Mouse (Mus musculus): ENCODE results near the gene Lrrc29. TPM values are rescaled to one million over a fixed set of nuclear protein-coding genes. Genes with fewer than 3 reads are reported as not detected.
A peak's percentile ranks its signal among the peaks of the same experiment; 100 is the strongest.

Gene Lrrc29
- polyA plus RNA-seq, 1 experiment from 2014 or later: 0.64 TPM

GRCm38 (mm10) chr8:105275387-105275786 lies 50.7 kb downstream of the Lrrc29 start:
- Histone ChIP-seq H3K27me3 (ENCODE audit: control insufficient read depth, insufficient read depth, low read length) (peaks cover 94% of the 10 kb centered on the region), H3K4me3 (ENCODE audit: low read depth, low read length) (no peak overlapping the region; the same call in 1 of the 2 replicates), H3K4me2 (ENCODE audit: low read depth, severe bottlenecking) (no peak overlapping the region; the same call in 1 of the 2 replicates), H3K9ac (ENCODE audit: low read length) (no peak overlapping the region), H3K4me1 (ENCODE audit: control insufficient read depth, insufficient read depth, low read length) (peaks cover 15% of the 10 kb centered on the region), H3K27ac (replicated peaks; ENCODE audit: low read depth, low read length) (no peak overlapping the region), H3K9me3 (ENCODE audit: control insufficient read depth, low read length) (no peaks in the 10 kb centered on the region), H3K36me3 (ENCODE audit: control insufficient read depth, insufficient read depth, low read length) (no peaks in the 10 kb centered on the region)
- ATAC-seq (ENCODE audit: insufficient number of reproducible peaks, low FRiP score, low TSS enrichment, low read depth) (no peak), DNase-seq (ENCODE audit: low spot score) (no peak)
- WGBS: 6% methylated on average over 11 of the region's 11 CpGs

- DNase-seq (ENCODE audit: low spot score) (no peak), ATAC-seq (ENCODE audit: insufficient number of reproducible peaks, low FRiP score, low TSS enrichment, low read depth) (no peak)
- peaks cover 18% of the 10 kb centered on the region for H3K4me1 ChIP-seq (ENCODE audit: control insufficient read depth, insufficient read depth, low read length)
- no peak overlapping the region for H3K9ac ChIP-seq (ENCODE audit: low read length)
- peaks cover 93% of the 10 kb centered on the region for H3K27me3 ChIP-seq (ENCODE audit: control insufficient read depth, insufficient read depth, low read length)
- no peak overlapping the region for H3K27ac ChIP-seq (replicated peaks; ENCODE audit: low read depth, low read length)
- peak overlapping the region; percentile 7; the same call in 1 of the 2 replicates for H3K4me2 ChIP-seq (ENCODE audit: low read depth, severe bottlenecking)
- H3K36me3 ChIP-seq (ENCODE audit: control insufficient read depth, insufficient read depth, low read length): no peaks in the 10 kb centered on the region; the same call in 1 of the 2 replicates
- peaks cover 3% of the 10 kb centered on the region; the same call in 1 of the 2 replicates for H3K9me3 ChIP-seq (ENCODE audit: control insufficient read depth, low read length)
- peak overlapping the region; percentile 12; the same call in 1 of the 2 replicates for H3K4me3 ChIP-seq (ENCODE audit: low read depth, low read length)
- 2% methylated on average over 11 of the region's 11 CpGs for WGBS
Observed at GRCm38 (mm10) chr8:105270916-105271186, 55.2 kb downstream of the Lrrc29 start.

GRCm38 (mm10) chr8:105270101-105270915 lies 55.8 kb downstream of the Lrrc29 start:
- peak overlapping the region; percentile 65; the same call in 1 of the 2 replicates for H3K4me2 ChIP-seq (ENCODE audit: low read depth, severe bottlenecking)
- H3K9ac ChIP-seq (ENCODE audit: low read length): no peak overlapping the region
- peak overlapping the region; percentile 32 for H3K4me3 ChIP-seq (ENCODE audit: low read depth, low read length)
- no peak for DNase-seq (ENCODE audit: low spot score)
- peaks cover 87% of the 10 kb centered on the region for H3K27me3 ChIP-seq (ENCODE audit: control insufficient read depth, insufficient read depth, low read length)
- 4% methylated on average over 39 of the region's 39 CpGs for WGBS
- peaks cover 18% of the 10 kb centered on the region for H3K4me1 ChIP-seq (ENCODE audit: control insufficient read depth, insufficient read depth, low read length)
- no peaks in the 10 kb centered on the region; the same call in 1 of the 2 replicates for H3K36me3 ChIP-seq (ENCODE audit: control insufficient read depth, insufficient read depth, low read length)
- H3K27ac ChIP-seq (replicated peaks; ENCODE audit: low read depth, low read length): no peak overlapping the region
- H3K9me3 ChIP-seq (ENCODE audit: control insufficient read depth, low read length): peaks cover 3% of the 10 kb centered on the region; the same call in 1 of the 2 replicates
- ATAC-seq (ENCODE audit: insufficient number of reproducible peaks, low FRiP score, low TSS enrichment, low read depth): no peak

GRCm38 (mm10) chr8:105269461-105269947 lies 56.6 kb downstream of the Lrrc29 start, which contains the start of gene Hsf4:
Gene Hsf4 (plus strand): TSS chr8:105269801.
- peaks cover 24% of the 10 kb centered on the region for H3K4me1 ChIP-seq (ENCODE audit: control insufficient read depth, insufficient read depth, low read length)
- peak within 1 kb of the TSS; percentile 65 for H3K4me2 ChIP-seq (ENCODE audit: low read depth, severe bottlenecking)
- DNase-seq (ENCODE audit: low spot score): peak; percentile 53
- H3K36me3 ChIP-seq (ENCODE audit: control insufficient read depth, insufficient read depth, low read length): no peaks in the 10 kb centered on the region; the same call in 1 of the 2 replicates
- WGBS: under 1% methylated on average over 42 of the region's 42 CpGs
- ATAC-seq (ENCODE audit: insufficient number of reproducible peaks, low FRiP score, low TSS enrichment, low read depth): no peak
- H3K9me3 ChIP-seq (ENCODE audit: control insufficient read depth, low read length): peaks cover 3% of the 10 kb centered on the region; the same call in 1 of the 2 replicates
- peak within 1 kb of the TSS; percentile 19 for H3K9ac ChIP-seq (ENCODE audit: low read length)
- peaks cover 82% of the 10 kb centered on the region for H3K27me3 ChIP-seq (ENCODE audit: control insufficient read depth, insufficient read depth, low read length)
- H3K27ac ChIP-seq (replicated peaks; ENCODE audit: low read depth, low read length): no peak within 1 kb of the TSS
- H3K4me3 ChIP-seq (ENCODE audit: low read depth, low read length): peak within 1 kb of the TSS; percentile 32

GRCm38 (mm10) chr8:105269075-105269458 lies 57.0 kb downstream of the Lrrc29 start:
- Histone ChIP-seq H3K27me3 (ENCODE audit: control insufficient read depth, insufficient read depth, low read length) (peaks cover 82% of the 10 kb centered on the region), H3K4me2 (ENCODE audit: low read depth, severe bottlenecking) (peak overlapping the region; percentile 65), H3K4me1 (ENCODE audit: control insufficient read depth, insufficient read depth, low read length) (peaks cover 24% of the 10 kb centered on the region), H3K9ac (ENCODE audit: low read length) (peak overlapping the region; percentile 9; the same call in 1 of the 2 replicates), H3K9me3 (ENCODE audit: control insufficient read depth, low read length) (peaks cover 3% of the 10 kb centered on the region; the same call in 1 of the 2 replicates), H3K27ac (replicated peaks; ENCODE audit: low read depth, low read length) (no peak overlapping the region), H3K36me3 (ENCODE audit: control insufficient read depth, insufficient read depth, low read length) (no peaks in the 10 kb centered on the region; the same call in 1 of the 2 replicates), H3K4me3 (ENCODE audit: low read depth, low read length) (peak overlapping the region; percentile 32)
- WGBS: 1% methylated on average over 10 of the region's 10 CpGs
- no peak for DNase-seq (ENCODE audit: low spot score)
- peak; percentile 16 for ATAC-seq (ENCODE audit: insufficient number of reproducible peaks, low FRiP score, low TSS enrichment, low read depth)

GRCm38 (mm10) chr8:105268342-105269074 lies 57.6 kb downstream of the Lrrc29 start:
- WGBS: under 1% methylated on average over 65 of the region's 65 CpGs
- peak overlapping the region; percentile 32 for H3K4me3 ChIP-seq (ENCODE audit: low read depth, low read length)
- peaks cover 24% of the 10 kb centered on the region for H3K4me1 ChIP-seq (ENCODE audit: control insufficient read depth, insufficient read depth, low read length)
- peaks cover 81% of the 10 kb centered on the region for H3K27me3 ChIP-seq (ENCODE audit: control insufficient read depth, insufficient read depth, low read length)
- no peak overlapping the region for H3K27ac ChIP-seq (replicated peaks; ENCODE audit: low read depth, low read length)
- peaks cover 3% of the 10 kb centered on the region; the same call in 1 of the 2 replicates for H3K9me3 ChIP-seq (ENCODE audit: control insufficient read depth, low read length)
- H3K4me2 ChIP-seq (ENCODE audit: low read depth, severe bottlenecking): peak overlapping the region; percentile 65
- peak overlapping the region; percentile 9; the same call in 1 of the 2 replicates for H3K9ac ChIP-seq (ENCODE audit: low read length)
- ATAC-seq (ENCODE audit: insufficient number of reproducible peaks, low FRiP score, low TSS enrichment, low read depth) (peak; percentile 66), DNase-seq (ENCODE audit: low spot score) (peak; percentile 82)
- no peaks in the 10 kb centered on the region; the same call in 1 of the 2 replicates for H3K36me3 ChIP-seq (ENCODE audit: control insufficient read depth, insufficient read depth, low read length)

- Histone ChIP-seq H3K4me2 (ENCODE audit: low read depth, severe bottlenecking) (peak overlapping the region; percentile 7; the same call in 1 of the 2 replicates), H3K4me3 (ENCODE audit: low read depth, low read length) (no peak overlapping the region)
- WGBS: 13% methylated on average over 13 of the region's 13 CpGs
Observed at GRCm38 (mm10) chr8:105266775-105267174, 59.3 kb downstream of the Lrrc29 start.

GRCm38 (mm10) chr8:105265128-105265527 lies 61.0 kb downstream of the Lrrc29 start:
- no peak for ATAC-seq (ENCODE audit: insufficient number of reproducible peaks, low FRiP score, low TSS enrichment, low read depth)
- WGBS: 10% methylated on average over 10 of the region's 10 CpGs
- H3K36me3 ChIP-seq (ENCODE audit: control insufficient read depth, insufficient read depth, low read length): no peaks in the 10 kb centered on the region; the same call in 1 of the 2 replicates
- peaks cover 3% of the 10 kb centered on the region; the same call in 1 of the 2 replicates for H3K9me3 ChIP-seq (ENCODE audit: control insufficient read depth, low read length)
- H3K4me3 ChIP-seq (ENCODE audit: low read depth, low read length): peak overlapping the region; percentile 63
- peaks cover 62% of the 10 kb centered on the region for H3K27me3 ChIP-seq (ENCODE audit: control insufficient read depth, insufficient read depth, low read length)
- DNase-seq (ENCODE audit: low spot score): no peak
- H3K4me2 ChIP-seq (ENCODE audit: low read depth, severe bottlenecking): peak overlapping the region; percentile 81
- no peak overlapping the region for H3K27ac ChIP-seq (replicated peaks; ENCODE audit: low read depth, low read length)
- peaks cover 20% of the 10 kb centered on the region for H3K4me1 ChIP-seq (ENCODE audit: control insufficient read depth, insufficient read depth, low read length)
- H3K9ac ChIP-seq (ENCODE audit: low read length): no peak overlapping the region

More at GRCm38 (mm10) chr8:105266775-105267174, 59.3 kb downstream of the Lrrc29 start:
- H3K27me3 ChIP-seq (ENCODE audit: control insufficient read depth, insufficient read depth, low read length): peaks cover 71% of the 10 kb centered on the region
- peaks cover 24% of the 10 kb centered on the region for H3K4me1 ChIP-seq (ENCODE audit: control insufficient read depth, insufficient read depth, low read length)
- no peak overlapping the region for H3K9ac ChIP-seq (ENCODE audit: low read length)
- no peak for DNase-seq (ENCODE audit: low spot score)
- peaks cover 3% of the 10 kb centered on the region; the same call in 1 of the 2 replicates for H3K9me3 ChIP-seq (ENCODE audit: control insufficient read depth, low read length)
- H3K27ac ChIP-seq (replicated peaks; ENCODE audit: low read depth, low read length): no peak overlapping the region
- H3K36me3 ChIP-seq (ENCODE audit: control insufficient read depth, insufficient read depth, low read length): no peaks in the 10 kb centered on the region; the same call in 1 of the 2 replicates
- ATAC-seq (ENCODE audit: insufficient number of reproducible peaks, low FRiP score, low TSS enrichment, low read depth): no peak
